Mouse (Mus musculus) intestine, embryonic 14.5 days (tissue): ENCODE measurements around the gene Ly6g5b. TPM values are rescaled to one million over a fixed set of nuclear protein-coding genes. Genes with fewer than 3 reads are reported as not detected.

Experiments
- ATAC-seq: fragments of 200-750 bp; cut with Nextera tagmentation; replicated peaks from 2 replicates; pipeline ENCODE4 v1.8.0; 2017; ENCODE audit warnings: low read depth, moderate number of reproducible peaks, moderate TSS enrichment, moderate library complexity; ENCODE audit not compliant: low FRiP score, low TSS enrichment
- DNase-seq: peaks from one replicate; pipeline ENCODE4 v3.0.0-alpha.2; 2018; ENCODE audit warnings: low spot score
- H3K27ac ChIP-seq: fragments of 300-500 bp; sonication (generic); 2 replicates; pipeline ENCODE4 v1.5.1; 2014; ENCODE audit warnings: low read depth, mild to moderate bottlenecking, control low read depth
- H3K27me3 ChIP-seq: fragments of 300-500 bp; sonication (generic); replicated peaks from 2 replicates; pipeline ENCODE4 v1.6.1; 2014; ENCODE audit warnings: low read length, control low read depth; ENCODE audit not compliant: control insufficient read depth, insufficient read depth
- H3K36me3 ChIP-seq: fragments of 300-500 bp; sonication (generic); 2 replicates; pipeline ENCODE4 v1.6.1; 2014; ENCODE audit warnings: low read length, control low read depth; ENCODE audit not compliant: control insufficient read depth, insufficient read depth
- H3K4me1 ChIP-seq: fragments of 300-500 bp; sonication (generic); replicated peaks from 2 replicates; pipeline ENCODE4 v1.6.1; 2014; ENCODE audit warnings: low read length, control low read depth, mixed read lengths; ENCODE audit not compliant: control insufficient read depth, insufficient read depth
- H3K4me2 ChIP-seq: fragments of 300-500 bp; sonication (generic); 2 replicates; pipeline ENCODE4 v1.6.1; 2014; ENCODE audit warnings: low read length
- H3K4me3 ChIP-seq: fragments of 300-500 bp; sonication (generic); 2 replicates; pipeline ENCODE4 v1.5.1; 2014; ENCODE audit warnings: low read depth, low read length, control low read depth, mixed read lengths
- H3K9ac ChIP-seq: fragments of 300-500 bp; sonication (generic); 2 replicates; pipeline ENCODE4 v1.6.1; 2014; ENCODE audit warnings: mild to moderate bottlenecking, low read length
- H3K9me3 ChIP-seq: fragments of 300-500 bp; sonication (generic); 2 replicates; pipeline ENCODE4 v1.6.1; 2016; ENCODE audit warnings: low read length, control low read depth; ENCODE audit not compliant: control insufficient read depth
- WGBS: fragments of 180-500 bp; shearing (Covaris S2); extraction: QIAGEN DNeasy Blood & Tissue Kit; methylation state at CpG from one replicate; pipeline ENCODE4 v1.1.7; 2014; 5-methylcytosine and 5-hydroxymethylcytosine counted together
- polyA plus RNA-seq: library from polyadenylated mRNA; unstranded; fragments of >200 nt; fragmentation: Nextera tagmentation; extraction: Ambion mirVana; gene quantifications from 2 replicates; pipeline ENCODE4 v1.2.1, GENCODE M21; 2014

The Ly6g5b gene
- polyA plus RNA-seq = 0.64 and 0.75 TPM in 2 replicates

DNA sequence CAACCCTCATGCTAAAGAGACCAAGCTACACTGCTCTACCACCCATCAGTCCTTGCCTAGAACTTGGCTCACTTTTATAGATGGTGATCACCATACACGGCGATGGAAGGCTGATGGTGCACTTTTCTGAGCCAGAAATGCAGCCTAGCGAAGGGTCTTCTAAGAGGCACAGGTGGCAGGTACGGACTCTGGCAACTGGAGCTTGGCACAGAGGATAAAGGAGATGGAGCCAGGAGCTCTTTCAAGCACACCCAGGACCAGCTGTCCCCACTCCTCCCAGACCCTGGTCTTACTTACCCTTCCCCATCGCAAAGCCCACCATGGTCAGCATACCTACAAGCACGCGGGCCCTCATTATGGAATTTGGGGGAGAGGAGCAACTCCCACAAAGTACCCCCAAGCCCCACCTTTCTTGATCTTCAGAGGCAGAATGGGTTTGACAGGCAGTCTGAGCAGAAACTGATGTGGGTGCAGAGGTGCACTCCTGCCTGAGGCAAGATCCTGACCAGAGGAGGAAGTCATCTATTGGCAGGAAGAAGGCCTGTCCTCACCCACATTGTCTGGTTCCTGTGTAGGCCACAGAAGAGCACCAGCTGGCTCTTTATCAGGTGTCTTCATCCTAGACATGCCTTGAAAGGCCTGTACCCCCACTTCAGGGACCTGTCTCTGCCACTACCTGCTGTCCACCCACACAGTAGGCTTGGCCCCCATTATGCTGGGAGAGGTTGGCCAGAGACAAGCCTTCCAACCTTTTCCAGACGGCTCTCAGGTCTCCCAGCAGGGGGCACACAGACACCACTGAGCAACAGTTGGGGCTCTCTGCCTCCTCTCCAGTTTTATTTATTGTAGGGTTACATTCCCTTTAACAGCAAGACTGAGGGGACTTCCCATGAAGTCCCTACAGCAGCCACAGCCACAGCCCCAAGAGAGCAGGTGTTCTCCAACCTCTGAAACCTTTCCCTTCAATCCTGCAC is at the start of gene Ly6g5b:
Gene Ly6g5b (minus strand): TSS at position 383 of the 974 bp plus-strand sequence.
- ATAC-seq (no peak), DNase-seq (no peak)
- Histone ChIP-seq H3K27me3 (no peaks in the 10 kb centered on the region), H3K27ac (no peak within 1 kb of the TSS), H3K4me1 (peaks cover 5% of the 10 kb centered on the region), H3K4me2 (no peak within 1 kb of the TSS), H3K9me3 (no peaks in the 10 kb centered on the region), H3K36me3 (peaks cover 54% of the 10 kb centered on the region), H3K4me3 (no peak within 1 kb of the TSS), H3K9ac (no peak within 1 kb of the TSS)
- 85% methylated on average over 8 of the region's 8 CpGs for WGBS

DNA sequence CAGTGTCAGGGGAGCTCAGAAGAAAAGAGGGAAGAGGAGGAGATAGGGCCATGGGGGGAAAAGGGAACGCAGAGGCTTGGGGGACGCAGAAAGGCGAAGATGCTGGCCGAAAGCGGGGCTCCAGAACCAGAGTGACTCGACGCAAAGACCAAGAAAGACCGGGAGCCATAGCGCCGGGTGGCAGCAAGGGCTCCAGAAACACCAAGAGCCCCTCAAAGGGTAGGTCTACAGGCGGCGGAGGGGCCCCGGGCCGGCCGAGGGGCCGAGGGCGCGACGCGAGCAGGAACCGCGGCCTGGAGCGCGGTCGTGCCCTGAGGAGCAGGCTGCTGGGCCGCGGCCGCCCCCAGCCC is 49.0 kb upstream of the Ly6g5b start:
- WGBS = under 1% methylated on average over 27 of the region's 28 CpGs
- no peaks in the 10 kb centered on the region for H3K27me3 ChIP-seq
- H3K4me3 ChIP-seq = peak overlapping the region; percentile 65
- H3K4me1 ChIP-seq = peaks cover 19% of the 10 kb centered on the region
- H3K27ac ChIP-seq = peak overlapping the region; percentile 85
- DNase-seq (peak; percentile 76), ATAC-seq (no peak)
- H3K36me3 ChIP-seq = peaks cover 34% of the 10 kb centered on the region
- no peaks in the 10 kb centered on the region for H3K9me3 ChIP-seq
- peak overlapping the region; percentile 98 for H3K4me2 ChIP-seq
- H3K9ac ChIP-seq = peak overlapping the region; percentile 87

DNA sequence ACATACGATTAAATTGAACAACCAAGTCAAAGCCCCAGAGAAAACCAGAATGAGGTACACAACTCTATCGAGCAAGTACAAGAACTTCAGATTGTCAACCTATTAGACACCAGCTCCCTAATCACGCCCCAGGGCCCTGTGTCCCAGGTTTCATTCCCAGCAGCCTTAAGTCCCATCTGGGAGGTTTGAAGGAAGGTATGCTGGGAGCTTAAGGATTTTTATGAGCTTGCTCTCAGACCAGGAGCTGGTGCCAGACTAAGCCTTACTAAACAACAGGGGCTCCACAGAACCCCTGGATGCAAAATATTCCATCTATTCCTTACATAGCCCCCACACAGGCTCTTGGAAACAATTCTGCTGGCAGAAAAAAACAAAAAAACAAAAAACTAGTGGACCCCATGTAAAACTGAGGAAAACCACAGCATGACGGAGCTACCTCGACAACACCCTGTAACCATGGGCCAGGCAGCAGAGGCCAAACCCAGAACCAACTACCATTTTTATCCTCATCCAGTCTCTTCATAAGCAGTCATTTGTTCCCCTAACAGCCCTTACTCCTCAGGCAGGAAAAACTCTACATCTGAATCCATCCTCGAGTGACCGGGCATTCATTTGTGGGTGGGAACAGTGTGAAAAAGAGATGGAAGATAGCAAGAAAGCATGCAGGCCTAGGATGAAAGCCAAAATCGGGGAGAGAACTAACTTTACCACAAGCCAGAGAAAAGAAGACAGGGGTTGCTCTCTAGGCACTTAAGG is 48.3 kb upstream of the Ly6g5b start:
- peak overlapping the region; percentile 98 for H3K4me2 ChIP-seq
- H3K9me3 ChIP-seq = no peaks in the 10 kb centered on the region
- peaks cover 19% of the 10 kb centered on the region for H3K4me1 ChIP-seq
- peak overlapping the region; percentile 85 for H3K27ac ChIP-seq
- WGBS = 13% methylated on average over 8 of the region's 8 CpGs
- peak overlapping the region; percentile 87 for H3K9ac ChIP-seq
- no peak for DNase-seq
- ATAC-seq = no peak
- no peaks in the 10 kb centered on the region for H3K27me3 ChIP-seq
- peak overlapping the region; percentile 65 for H3K4me3 ChIP-seq
- peaks cover 41% of the 10 kb centered on the region for H3K36me3 ChIP-seq

DNA sequence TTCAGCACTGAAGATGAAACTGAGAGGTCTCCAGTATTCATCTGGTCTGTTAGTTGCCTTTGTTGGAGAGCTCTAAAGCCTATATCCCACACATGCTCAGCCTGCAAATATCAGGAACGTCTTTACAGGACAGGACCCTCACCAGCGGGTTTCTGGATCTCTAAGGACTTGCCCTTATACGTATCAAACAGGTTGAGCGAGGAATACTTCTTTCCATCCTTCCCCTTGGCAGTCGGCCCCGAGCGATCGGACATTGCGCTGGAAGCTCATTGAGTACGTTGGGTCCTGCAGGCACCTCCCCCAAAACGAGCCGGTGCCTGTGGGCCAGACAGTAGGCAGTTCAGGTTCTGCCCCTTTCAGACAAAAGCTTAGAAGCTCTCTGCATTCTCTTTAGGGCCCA is 47.5 kb upstream of the Ly6g5b start:
- ATAC-seq = no peak
- no peaks in the 10 kb centered on the region for H3K9me3 ChIP-seq
- peak overlapping the region; percentile 5; the same call in 1 of the 2 replicates for H3K27ac ChIP-seq

DNA sequence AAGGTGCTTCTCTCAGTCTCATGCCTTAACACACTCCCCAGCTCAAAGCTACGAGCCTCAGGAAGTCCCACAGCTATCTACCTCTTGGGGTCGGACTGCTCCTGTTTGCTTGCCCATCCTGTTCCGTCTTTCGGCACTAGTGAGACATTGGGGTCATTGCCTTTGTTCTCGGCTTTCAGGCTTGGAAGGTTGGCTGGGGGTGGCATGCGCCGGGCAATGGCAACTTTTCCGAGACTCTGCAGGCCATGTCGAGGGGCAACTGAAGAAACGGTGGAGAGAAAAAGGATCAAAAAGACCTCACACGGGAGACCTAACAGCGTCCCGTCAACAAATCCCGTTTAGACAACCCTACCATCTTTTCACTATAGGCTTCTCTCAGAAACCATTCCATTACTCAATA is 46.9 kb upstream of the Ly6g5b start:
- DNase-seq (no peak), ATAC-seq (no peak)
- Histone ChIP-seq H3K27ac (no peak overlapping the region), H3K36me3 (peaks cover 55% of the 10 kb centered on the region), H3K9me3 (no peaks in the 10 kb centered on the region), H3K27me3 (no peaks in the 10 kb centered on the region), H3K4me1 (peaks cover 19% of the 10 kb centered on the region), H3K4me3 (peak overlapping the region; percentile 65; the same call in 1 of the 2 replicates), H3K9ac (no peak overlapping the region; the same call in 1 of the 2 replicates), H3K4me2 (no peak overlapping the region; the same call in 1 of the 2 replicates)
- WGBS = 70% methylated on average over 14 of the region's 14 CpGs

More for the DNA sequence above, 47.5 kb upstream of the Ly6g5b start:
- H3K4me1 ChIP-seq = peaks cover 19% of the 10 kb centered on the region
- peak overlapping the region; percentile 98 for H3K4me2 ChIP-seq
- peak overlapping the region; percentile 65 for H3K4me3 ChIP-seq
- peaks cover 49% of the 10 kb centered on the region for H3K36me3 ChIP-seq
- 40% methylated on average over 12 of the region's 12 CpGs for WGBS
- H3K27me3 ChIP-seq = no peaks in the 10 kb centered on the region
- peak overlapping the region; percentile 87 for H3K9ac ChIP-seq
- DNase-seq = no peak

DNA sequence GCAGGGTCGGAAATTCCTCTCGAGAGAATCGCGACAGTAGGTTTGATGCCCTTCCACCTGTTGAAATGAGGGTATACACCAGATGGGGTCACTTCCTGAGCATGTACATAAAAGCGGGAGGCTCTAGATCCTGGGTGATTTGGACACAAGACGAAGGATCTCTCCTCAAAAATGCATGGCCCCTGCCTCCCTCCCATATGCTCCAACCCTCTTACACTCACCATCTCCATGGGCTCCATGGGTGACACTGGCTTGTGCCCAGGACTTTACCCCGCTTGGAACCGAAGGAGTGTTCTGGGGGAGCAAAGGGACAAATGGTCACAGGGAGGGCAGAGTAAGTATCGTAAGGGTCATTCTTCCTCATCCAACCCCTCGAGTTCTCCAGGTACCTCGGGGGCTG is 46.2 kb upstream of the Ly6g5b start:
- Histone ChIP-seq H3K27ac (no peak overlapping the region), H3K27me3 (no peaks in the 10 kb centered on the region), H3K36me3 (peaks cover 62% of the 10 kb centered on the region), H3K4me1 (peaks cover 19% of the 10 kb centered on the region), H3K4me3 (no peak overlapping the region), H3K9ac (no peak overlapping the region), H3K9me3 (no peaks in the 10 kb centered on the region), H3K4me2 (no peak overlapping the region)
- 84% methylated on average over 11 of the region's 11 CpGs for WGBS
- ATAC-seq = no peak
- no peak for DNase-seq

DNA sequence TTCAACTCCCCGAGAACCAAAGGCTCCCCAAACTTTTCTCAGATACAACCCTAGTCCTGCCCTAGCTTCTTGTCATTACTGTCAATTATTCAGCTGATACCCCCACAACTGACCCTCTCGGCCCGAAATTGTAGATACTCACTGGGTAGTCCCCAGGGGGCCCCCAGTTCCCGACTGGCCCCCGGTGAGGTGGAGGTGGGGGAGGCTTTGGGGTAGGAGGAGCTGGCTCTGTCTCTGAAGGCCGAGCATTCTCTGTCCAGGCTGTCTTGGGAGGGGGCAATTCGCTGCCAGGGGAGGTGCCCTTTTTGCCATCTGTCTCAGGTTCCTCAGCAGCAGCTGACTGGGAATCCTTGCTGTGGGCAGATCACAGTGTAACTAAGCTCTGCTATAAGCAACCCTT is 44.4 kb upstream of the Ly6g5b start:
- H3K4me1 ChIP-seq = peaks cover 10% of the 10 kb centered on the region
- no peaks in the 10 kb centered on the region for H3K27me3 ChIP-seq
- H3K9me3 ChIP-seq = no peaks in the 10 kb centered on the region
- H3K4me2 ChIP-seq = no peak overlapping the region
- DNase-seq (no peak), ATAC-seq (no peak)
- no peak overlapping the region for H3K27ac ChIP-seq
- peaks cover 80% of the 10 kb centered on the region for H3K36me3 ChIP-seq
- H3K9ac ChIP-seq = no peak overlapping the region
- WGBS = 91% methylated on average over 7 of the region's 7 CpGs
- no peak overlapping the region for H3K4me3 ChIP-seq

DNA sequence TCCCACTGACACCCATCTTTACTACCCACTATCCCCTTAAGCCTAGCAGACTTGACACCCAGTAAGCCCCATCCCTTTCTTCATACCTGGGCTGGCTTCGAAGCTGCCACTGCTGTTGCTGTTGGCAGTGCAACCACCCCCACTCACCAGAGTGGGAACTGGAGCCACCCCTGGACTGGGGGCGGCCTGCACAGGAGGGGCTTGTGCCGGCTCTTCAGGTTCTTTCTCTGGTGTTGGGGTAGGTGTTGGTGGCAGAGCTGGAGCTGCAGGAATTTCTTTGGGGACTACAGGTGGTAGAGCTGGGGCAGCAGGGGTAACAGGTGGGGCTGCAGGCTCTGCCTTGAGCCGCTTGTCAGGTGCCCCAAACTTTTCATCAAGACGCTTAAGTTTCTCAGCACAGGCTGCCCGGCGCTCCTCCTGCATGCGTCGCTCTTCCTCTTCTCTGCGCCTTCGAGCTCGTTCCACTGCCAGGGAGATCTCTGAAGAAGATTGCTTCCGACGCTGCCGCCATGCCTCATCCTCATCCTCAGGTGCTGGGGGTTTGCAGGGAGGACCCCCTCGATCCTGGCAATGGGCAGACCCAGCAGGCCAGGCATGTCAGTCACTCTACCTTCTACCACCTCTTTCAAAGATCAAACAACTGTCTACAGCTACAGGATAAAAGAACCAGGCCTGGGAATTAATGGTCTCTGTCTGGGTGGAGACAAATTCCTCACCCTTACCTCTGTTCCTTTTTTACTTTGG is 43.8 kb upstream of the Ly6g5b start:
- no peak overlapping the region for H3K4me3 ChIP-seq
- peaks cover 10% of the 10 kb centered on the region for H3K4me1 ChIP-seq
- 92% methylated on average over 16 of the region's 16 CpGs for WGBS
- no peak overlapping the region for H3K9ac ChIP-seq
- H3K27ac ChIP-seq = no peak overlapping the region
- DNase-seq (no peak), ATAC-seq (no peak)
- peaks cover 86% of the 10 kb centered on the region for H3K36me3 ChIP-seq
- no peaks in the 10 kb centered on the region for H3K9me3 ChIP-seq
- H3K4me2 ChIP-seq = no peak overlapping the region
- no peaks in the 10 kb centered on the region for H3K27me3 ChIP-seq
